In the genomic region with DNA sequence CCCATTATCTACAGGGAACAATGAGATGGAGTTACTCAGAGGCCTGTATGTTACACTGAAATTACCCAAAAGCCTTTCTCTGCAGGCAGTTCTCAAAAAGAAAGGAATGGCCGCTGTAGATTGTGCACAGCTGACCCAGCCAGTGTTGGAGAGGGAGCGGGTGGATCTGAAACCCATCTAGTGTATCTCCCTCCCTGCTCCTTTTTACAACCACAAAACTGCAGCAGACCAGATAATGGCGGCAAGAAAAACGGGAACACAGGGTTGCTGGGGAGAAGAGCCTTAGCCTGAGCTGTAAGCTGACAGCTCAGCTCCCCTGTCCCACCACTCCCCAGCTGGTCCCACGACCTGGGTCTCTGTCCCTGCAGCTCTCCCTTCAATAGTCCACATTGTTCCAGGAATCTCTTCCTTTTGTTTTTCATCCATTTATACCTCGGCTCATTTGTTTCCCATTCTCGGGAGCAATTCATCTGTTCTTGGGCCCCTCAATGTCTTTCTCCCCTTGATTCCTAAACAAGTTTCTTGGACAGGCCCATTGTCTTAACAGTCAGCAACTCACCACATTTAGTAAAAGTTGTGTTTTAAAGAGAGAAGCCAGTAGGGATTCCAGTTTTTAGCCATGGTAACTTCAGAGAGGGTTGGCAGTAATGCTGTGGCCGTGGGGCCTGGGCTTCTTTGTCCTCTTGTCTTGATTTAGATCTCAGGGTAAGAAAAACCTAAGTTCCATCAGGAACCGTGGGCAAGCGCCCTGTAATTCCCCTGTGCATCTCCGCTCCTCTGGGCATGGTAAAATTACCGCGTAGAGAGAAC, we compare ENCODE assay signal across 28 mouse cellular contexts.
A peak's percentile ranks its signal among the peaks of the same experiment; 100 is the strongest.
DNase-seq lines count a peak whose midpoint lies in the region; ATAC-seq and TF ChIP-seq lines count a peak whose summit lies in the region.
"Had no signal": no experiment of that assay in that cellular context is flagged by ENCODE, and none has a peak within 500 bp of the region (broad histone marks: within the 10 kb centered on the region; RNA-seq: fewer than 3 reads in every experiment).

No protein-coding gene starts in this region.

- TF ChIP-seq POLR2A in MEL (IDR thresholded peaks at IDR 0.05; ENCODE audit: control insufficient read depth in 1 of 2, insufficient read depth in 1 of 2, low read depth in 1 of 2, low read length in 2 of 2, poor library complexity in 1 of 2): no peak

- no peak overlapping the region for H3K27ac ChIP-seq in MEL (ENCODE audit: control insufficient read depth, low read depth, low read length)
- peak overlapping the region; percentile 21; the same call in 1 of the 2 replicates for H3K27ac ChIP-seq in forebrain, embryonic 14.5 days (ENCODE audit: low read depth, low read length)
- H3K27ac ChIP-seq: embryonic facial prominence, embryonic 12.5 days; limb, embryonic 15.5 days; liver, embryonic 15.5 days; macrophage had no signal

- no peaks in the 10 kb centered on the region for H3K79me2 ChIP-seq in MEL (ENCODE audit: control insufficient read depth, insufficient read depth, low read length, poor library complexity)

- TF ChIP-seq EP300 in MEL (IDR thresholded peaks at IDR 0.05; ENCODE audit: low read depth in 1 of 2, low read length in 2 of 2): no peak

- peak; percentile 38 for DNase-seq in embryo, embryonic 9.5 days (ENCODE audit: extremely low spot score)
- DNase-seq in embryo, embryonic 10.5 days (ENCODE audit: low spot score): no peak
- peak; percentile 58 for DNase-seq in MEL (ENCODE audit: low read depth, low spot score)
- no peak for DNase-seq in forebrain, embryonic 14.5 days (ENCODE audit: low spot score)
- DNase-seq in kidney, adult 18-20 months: no peak
- no peak for DNase-seq in thymus, postnatal 36 days
- DNase-seq: adrenal gland, adult 2 months; cerebellum, adult 11 months; cerebellum, postnatal 14 days; gastrocnemius, postnatal 10 days; heart, adult 11 months; heart, postnatal 14 days; kidney, adult 8-10 months; kidney, postnatal 14 days; midbrain, embryonic 14.5 days; right cerebral cortex, postnatal 14 days; spleen, adult 18-20 months; thymus, postnatal 4 days had no signal

- peaks cover 0 to 6% of the 10 kb centered on the region in 2 experiments; a peak in 1 of 4 replicates for H3K27me3 ChIP-seq in MEL (ENCODE audit: control insufficient read depth in 1 of 2, insufficient read depth in 2 of 2, low read length in 2 of 2)
- H3K27me3 ChIP-seq in forebrain, embryonic 14.5 days (replicated peaks; ENCODE audit: control insufficient read depth, insufficient read depth, low read length): no peaks in the 10 kb centered on the region
- H3K27me3 ChIP-seq: CH12.LX; embryonic facial prominence, embryonic 12.5 days; limb, embryonic 15.5 days; liver, embryonic 15.5 days had no signal

- no peak overlapping the region; a peak in 1 of 4 replicates for H3K4me3 ChIP-seq in MEL (ENCODE audit: control insufficient read depth in 1 of 2, insufficient read depth in 1 of 2, low read depth in 2 of 2, low read length in 2 of 2)
- no peak overlapping the region for H3K4me3 ChIP-seq in forebrain, embryonic 14.5 days (ENCODE audit: low read depth, low read length)
- H3K4me3 ChIP-seq: embryonic facial prominence, embryonic 12.5 days; erythroblast, embryonic 14.5 days; heart, embryonic 12.5 days; limb, embryonic 15.5 days; liver, embryonic 15.5 days had no signal

- no peak for TF ChIP-seq RAD21 in MEL (IDR thresholded peaks at IDR 0.05; ENCODE audit: low read depth, low read length)

- no peak for TF ChIP-seq CTCF in MEL (IDR thresholded peaks at IDR 0.05 in 2 of 3, conservative IDR thresholded peaks at IDR 0.05 in 1 of 3; ENCODE audit: control insufficient read depth in 1 of 3, insufficient read depth in 1 of 3, low read depth in 2 of 3, low read length in 3 of 3, poor library complexity in 1 of 3, severe bottlenecking in 1 of 3)

- no peak; the same call in 1 of the 2 replicates for ATAC-seq in forebrain, embryonic 14.5 days
- 0 out of 2 replicates have a peak, but pooled peaks have one; percentile 6 for ATAC-seq in megakaryocyte progenitor cell, adult 5-6 weeks (replicated peaks; ENCODE audit: poor library complexity)
- no peak for ATAC-seq in megakaryocyte, adult 5-6 weeks (ENCODE audit: poor library complexity, severe bottlenecking)
- ATAC-seq: inflammation-experienced regulatory T-cells, adult 6 months had no signal

- no peak overlapping the region; the same call in 1 of the 2 replicates for H3K9ac ChIP-seq in MEL (ENCODE audit: control insufficient read depth, low read depth, low read length, poor library complexity, severe bottlenecking)
- no peak overlapping the region for H3K9ac ChIP-seq in forebrain, embryonic 14.5 days (ENCODE audit: low read length)
- H3K9ac ChIP-seq: embryonic facial prominence, embryonic 12.5 days; heart, embryonic 12.5 days; limb, embryonic 15.5 days; liver, embryonic 15.5 days had no signal

- no peaks in the 10 kb centered on the region for H3K9me3 ChIP-seq in MEL (replicated peaks; ENCODE audit: insufficient read depth, low read length)
- H3K9me3 ChIP-seq in forebrain, embryonic 14.5 days (replicated peaks; ENCODE audit: control insufficient read depth, low read length): no peaks in the 10 kb centered on the region
- H3K9me3 ChIP-seq: embryonic facial prominence, embryonic 12.5 days; heart, embryonic 12.5 days; limb, embryonic 15.5 days; liver, embryonic 15.5 days had no signal

- no peaks in the 10 kb centered on the region; a peak in 2 of 4 replicates for H3K36me3 ChIP-seq in MEL (ENCODE audit: control insufficient read depth in 1 of 2, insufficient read depth in 2 of 2, low read length in 2 of 2)
- no peaks in the 10 kb centered on the region for H3K36me3 ChIP-seq in forebrain, embryonic 14.5 days (ENCODE audit: control insufficient read depth, insufficient read depth, low read length)
- H3K36me3 ChIP-seq: embryonic facial prominence, embryonic 12.5 days; heart, embryonic 12.5 days; limb, embryonic 15.5 days; liver, embryonic 15.5 days had no signal

- no peak overlapping the region for H3K4me2 ChIP-seq in forebrain, embryonic 14.5 days (ENCODE audit: low read length)
- H3K4me2 ChIP-seq: embryonic facial prominence, embryonic 12.5 days; heart, embryonic 12.5 days; limb, embryonic 15.5 days; liver, embryonic 15.5 days had no signal

- 47% methylated on average over 13 of the region's 13 CpGs for WGBS in forebrain, embryonic 14.5 days

- H3K4me1 ChIP-seq in MEL (ENCODE audit: control insufficient read depth in 1 of 2, insufficient read depth in 2 of 2, low read length in 2 of 2): peaks cover 3 to 12% of the 10 kb centered on the region in 2 experiments
- peaks cover 11% of the 10 kb centered on the region; the same call in 1 of the 2 replicates for H3K4me1 ChIP-seq in forebrain, embryonic 14.5 days (ENCODE audit: control insufficient read depth, insufficient read depth, low read length)
- H3K4me1 ChIP-seq: liver, embryonic 15.5 days had no signal

TF ChIP-seq in MEL, 35 proteins besides CTCF, POLR2A, EP300 and RAD21:
- no peak for TF ChIP-seq TAL1 (IDR thresholded peaks at IDR 0.05; ENCODE audit: low read length)
- TF ChIP-seq GATA1 (IDR thresholded peaks at IDR 0.05; ENCODE audit: low read depth, low read length): 0 out of 2 replicates have a peak, but pooled peaks have one; percentile 27
- TF ChIP-seq TBP (IDR thresholded peaks at IDR 0.05; ENCODE audit: low read depth, low read length): 0 out of 2 replicates have a peak, but pooled peaks have one; percentile 21

Comparison
In these comparisons a context has a peak if more than half of its experiments do, and no peak if none do; other contexts are left out.
1. DNase-seq: peak in embryo, embryonic 9.5 days (single experiment) and MEL (single experiment); none in embryo, embryonic 10.5 days (single experiment), forebrain, embryonic 14.5 days (single experiment), kidney, adult 18-20 months (single experiment) and thymus, postnatal 36 days (0 of 2).